ENCODE assay signal across 15 mouse cellular contexts in the genomic region with DNA sequence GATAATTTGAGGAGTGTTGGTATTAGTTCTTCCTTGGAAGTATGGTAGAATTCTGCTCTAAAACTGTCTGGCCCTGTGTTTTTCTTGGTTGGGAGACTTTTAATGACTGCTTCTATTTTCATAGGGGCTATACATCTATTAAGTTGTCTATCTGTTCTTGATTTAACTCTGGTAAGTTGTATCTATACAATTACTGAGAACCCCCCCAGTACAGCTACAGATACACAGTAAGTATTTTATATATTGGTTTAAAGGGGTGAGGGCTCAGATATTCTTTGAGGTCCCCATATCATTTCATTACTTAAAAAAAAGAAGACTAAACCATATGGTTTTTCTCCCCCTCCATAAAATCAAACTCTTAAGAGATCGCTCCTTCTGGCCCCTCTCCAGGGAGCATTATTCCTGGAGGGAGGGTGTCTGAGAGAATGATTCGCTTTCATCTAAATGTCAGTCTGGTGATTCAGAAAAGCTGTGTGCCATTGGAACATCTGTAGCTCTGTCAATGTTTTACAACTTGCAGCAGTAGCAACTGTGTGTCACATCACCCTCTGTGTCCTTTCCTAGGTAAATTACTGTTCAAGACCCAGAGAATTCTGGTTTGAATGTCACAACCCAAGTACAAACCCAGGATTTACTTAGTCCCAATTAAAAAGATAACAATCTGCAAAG.
DNase-seq lines count a peak whose midpoint lies in the region; ATAC-seq and TF ChIP-seq lines count a peak whose summit lies in the region.
"Had no signal": no experiment of that assay in that cellular context is flagged by ENCODE, and none has a peak within 500 bp of the region (broad histone marks: within the 10 kb centered on the region; RNA-seq: fewer than 3 reads in every experiment).

No protein-coding gene starts in this region.

- intact Hi-C loops in heart, postnatal 14 days (cut with DNase I), result no loop called here

- H3K9ac ChIP-seq in kidney, postnatal 0 days (ENCODE audit: low read depth, low read length), result no peak overlapping the region
- H3K9ac ChIP-seq: embryonic facial prominence, embryonic 15.5 days; hindbrain, embryonic 14.5 days; liver, embryonic 13.5 days; neural tube, embryonic 13.5 days had no signal

- no peak overlapping the region for H3K27ac ChIP-seq in kidney, postnatal 0 days
- H3K27ac ChIP-seq: embryonic facial prominence, embryonic 15.5 days; hindbrain, embryonic 14.5 days; liver, embryonic 13.5 days; neural tube, embryonic 13.5 days had no signal

- no peaks in the 10 kb centered on the region for H3K4me1 ChIP-seq in kidney, postnatal 0 days (replicated peaks; ENCODE audit: insufficient read depth, low read length)
- H3K4me1 ChIP-seq: embryonic facial prominence, embryonic 15.5 days; liver, embryonic 13.5 days; neural tube, embryonic 13.5 days had no signal

- 30% methylated on average over 2 of the region's 2 CpGs for WGBS in kidney, postnatal 0 days

- peak; percentile 10 to 59 for DNase-seq in adrenal gland, adult (ENCODE audit: inconsistent age in 2 of 2, low spot score in 1 of 2)
- no peak for DNase-seq in adrenal gland, adult 18-20 months (ENCODE audit: low spot score in 2 of 2)
- DNase-seq in layer of hippocampus, adult 11-12 months (ENCODE audit: low spot score), result peak; percentile 11
- no peak for DNase-seq in layer of hippocampus, adult 9-10 months (ENCODE audit: low spot score)
- DNase-seq in kidney, postnatal 0 days (ENCODE audit: low spot score), result peak; percentile 80
- peak; percentile 4 to 5 for DNase-seq in layer of hippocampus, postnatal 36 days
- DNase-seq in adipocyte (ENCODE audit: low spot score), result no peak
- DNase-seq in heart, postnatal 14 days, result no peak
- DNase-seq: cerebellum, adult 8-10 months; liver, embryonic 13.5 days had no signal

- H3K4me2 ChIP-seq in kidney, postnatal 0 days (ENCODE audit: low read length), result no peak overlapping the region
- H3K4me2 ChIP-seq: embryonic facial prominence, embryonic 15.5 days; hindbrain, embryonic 14.5 days; liver, embryonic 13.5 days; neural tube, embryonic 13.5 days had no signal

- no peak overlapping the region for H3K4me3 ChIP-seq in kidney, postnatal 0 days (replicated peaks; ENCODE audit: low read depth, low read length)
- H3K4me3 ChIP-seq: embryonic facial prominence, embryonic 15.5 days; liver, embryonic 13.5 days; neural tube, embryonic 13.5 days had no signal

- no peaks in the 10 kb centered on the region for H3K36me3 ChIP-seq in kidney, postnatal 0 days (ENCODE audit: insufficient read depth, low read length)
- H3K36me3 ChIP-seq: embryonic facial prominence, embryonic 15.5 days; liver, embryonic 13.5 days; neural tube, embryonic 13.5 days had no signal

- no peak; the same call in 1 of the 2 replicates for ATAC-seq in kidney, postnatal 0 days (replicated peaks; ENCODE audit: low FRiP score, low read depth)
- ATAC-seq: intestine, postnatal 0 days; lung, postnatal 0 days had no signal

- H3K27me3 ChIP-seq in kidney, postnatal 0 days (ENCODE audit: insufficient read depth, low read length), result no peaks in the 10 kb centered on the region
- H3K27me3 ChIP-seq: embryonic facial prominence, embryonic 15.5 days; liver, embryonic 13.5 days; neural tube, embryonic 13.5 days had no signal

- no peaks in the 10 kb centered on the region for H3K9me3 ChIP-seq in kidney, postnatal 0 days (replicated peaks; ENCODE audit: low read length)
- H3K9me3 ChIP-seq: embryonic facial prominence, embryonic 15.5 days; liver, embryonic 13.5 days; neural tube, embryonic 13.5 days had no signal

- no peak for TF ChIP-seq CTCF in kidney, postnatal 0 days (IDR thresholded peaks at IDR 0.05; ENCODE audit: low read depth)

Comparison
In these comparisons a context has a peak if more than half of its experiments do, and no peak if none do; other contexts are left out.
1. DNase-seq: peak in adrenal gland, adult (2 of 2), layer of hippocampus, adult 11-12 months (single experiment), kidney, postnatal 0 days (single experiment) and layer of hippocampus, postnatal 36 days (2 of 2); none in adrenal gland, adult 18-20 months (0 of 2), layer of hippocampus, adult 9-10 months (single experiment), adipocyte (single experiment) and heart, postnatal 14 days (0 of 2).